Mouse (Mus musculus): ENCODE results near the gene Hba-x.

DNA sequence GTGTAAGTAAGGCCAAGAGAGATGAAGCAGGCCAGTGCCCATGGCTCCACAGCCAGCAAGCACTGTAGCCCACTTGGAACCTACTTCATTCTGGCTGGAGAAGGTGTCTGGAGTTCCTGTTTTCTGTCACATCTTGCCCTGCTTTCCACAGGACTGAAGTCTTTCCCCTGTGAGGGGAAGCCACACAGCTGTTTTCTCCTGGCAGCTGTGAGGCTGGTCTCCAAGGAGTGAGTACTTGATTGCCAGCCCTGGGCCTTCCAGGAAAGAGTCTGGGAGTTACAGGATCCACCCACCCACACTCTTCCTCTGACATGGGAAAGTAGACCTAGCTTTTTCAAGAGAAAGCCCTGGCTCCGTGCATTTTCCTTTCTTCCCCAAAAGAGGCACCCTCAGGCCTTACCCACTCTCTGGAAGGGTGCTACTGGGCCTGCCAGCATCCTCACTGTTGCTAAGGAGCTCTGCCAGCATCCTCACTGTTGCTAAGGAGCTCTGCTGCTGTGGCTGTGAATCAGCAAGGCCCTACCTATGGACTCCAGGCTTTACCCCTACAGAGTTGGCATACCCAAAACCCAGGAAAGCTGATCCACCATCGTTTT is 26.7 kb downstream of the Hba-x start:
- TF ChIP-seq CTCF (IDR thresholded peaks at IDR 0.05; ENCODE audit: low read depth, low read length) (no peak), POLR2A (IDR thresholded peaks at IDR 0.05; ENCODE audit: insufficient read depth, low read length) (no peak), EP300 (IDR thresholded peaks at IDR 0.05; ENCODE audit: insufficient read depth, low read depth, low read length) (no peak)
